Mouse (Mus musculus): ENCODE results near the gene Strip2. TPM values are rescaled to one million over a fixed set of nuclear protein-coding genes. Genes with fewer than 3 reads are reported as not detected.

Strip2 gene
- polyA plus RNA-seq, 1 experiment, result 1.4 TPM

- 82% methylated on average over 2 of the region's 2 CpGs for WGBS
Observed at GRCm38 (mm10) chr6:29881936-29882335, 34.9 kb upstream of the Strip2 start.

DNA sequence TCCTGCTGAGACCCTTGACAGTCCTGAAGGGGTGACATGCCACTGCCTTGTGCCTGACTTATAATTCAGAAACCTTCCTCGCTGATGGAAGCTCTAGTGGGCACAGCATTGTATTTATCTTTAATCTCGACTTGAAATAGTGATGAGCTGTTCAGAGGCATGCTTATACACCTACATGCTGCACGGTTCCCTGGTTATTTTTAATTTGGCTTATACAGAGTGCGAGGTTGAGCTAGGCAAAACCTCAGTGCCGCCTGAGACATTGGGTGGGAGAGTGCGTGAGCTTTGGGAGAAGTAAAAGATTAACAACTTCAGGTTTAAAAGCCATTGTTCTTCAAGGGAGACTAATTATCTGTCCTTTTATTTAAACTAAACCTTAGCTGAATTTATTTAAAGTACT lies 33.9 kb upstream of the Strip2 start:
- WGBS, result 49% methylated on average over 6 of the region's 6 CpGs
- peaks cover 9% of the 10 kb centered on the region for H3K36me3 ChIP-seq (ENCODE audit: control insufficient read depth, insufficient read depth, low read length)

More at GRCm38 (mm10) chr6:29881936-29882335, 34.9 kb upstream of the Strip2 start:
- Histone ChIP-seq H3K27me3 (replicated peaks; ENCODE audit: control insufficient read depth, insufficient read depth, low read length) (no peaks in the 10 kb centered on the region), H3K4me1 (ENCODE audit: control insufficient read depth, insufficient read depth, low read length) (no peaks in the 10 kb centered on the region), H3K36me3 (ENCODE audit: control insufficient read depth, insufficient read depth, low read length) (peaks cover 11% of the 10 kb centered on the region), H3K4me3 (ENCODE audit: insufficient read depth, low read depth, low read length) (no peak overlapping the region), H3K27ac (ENCODE audit: insufficient read depth, low read depth, low read length) (no peak overlapping the region)
- TF ChIP-seq CTCF (conservative IDR thresholded peaks at IDR 0.05; ENCODE audit: insufficient read depth, insufficient read length, low read depth, low read length), result no peak
- no peak for TF ChIP-seq POLR2A (IDR thresholded peaks at IDR 0.05; ENCODE audit: low read depth, low read length)
- DNase-seq, result no peak

GRCm38 (mm10) chr6:29891151-29891550 lies 25.7 kb upstream of the Strip2 start:
- 56% methylated on average over 11 of the region's 11 CpGs for WGBS
- Histone ChIP-seq H3K4me3 (ENCODE audit: insufficient read depth, low read depth, low read length) (no peak overlapping the region), H3K4me1 (ENCODE audit: control insufficient read depth, insufficient read depth, low read length) (peaks cover 19% of the 10 kb centered on the region), H3K27me3 (replicated peaks; ENCODE audit: control insufficient read depth, insufficient read depth, low read length) (no peaks in the 10 kb centered on the region), H3K27ac (ENCODE audit: insufficient read depth, low read depth, low read length) (0 out of 2 replicates have a peak overlapping the region, but pooled peaks have one; percentile 1), H3K36me3 (ENCODE audit: control insufficient read depth, insufficient read depth, low read length) (peaks cover 5% of the 10 kb centered on the region)
- TF ChIP-seq POLR2A (IDR thresholded peaks at IDR 0.05; ENCODE audit: low read depth, low read length) (no peak), CTCF (conservative IDR thresholded peaks at IDR 0.05; ENCODE audit: insufficient read depth, insufficient read length, low read depth, low read length) (no peak)
- no peak for DNase-seq

More for the DNA sequence above, 33.9 kb upstream of the Strip2 start:
- no peak overlapping the region for H3K4me3 ChIP-seq (ENCODE audit: insufficient read depth, low read depth, low read length)
- H3K4me1 ChIP-seq (ENCODE audit: control insufficient read depth, insufficient read depth, low read length), result peaks cover 3% of the 10 kb centered on the region; the same call in 1 of the 2 replicates
- no peaks in the 10 kb centered on the region for H3K27me3 ChIP-seq (replicated peaks; ENCODE audit: control insufficient read depth, insufficient read depth, low read length)
- TF ChIP-seq POLR2A (IDR thresholded peaks at IDR 0.05; ENCODE audit: low read depth, low read length), result no peak
- H3K27ac ChIP-seq (ENCODE audit: insufficient read depth, low read depth, low read length), result no peak overlapping the region
- DNase-seq, result no peak

- H3K4me1 ChIP-seq (ENCODE audit: control insufficient read depth, insufficient read depth, low read length), result no peaks in the 10 kb centered on the region
- DNase-seq, result no peak
- no peaks in the 10 kb centered on the region for H3K27me3 ChIP-seq (replicated peaks; ENCODE audit: control insufficient read depth, insufficient read depth, low read length)
- no peak overlapping the region for H3K27ac ChIP-seq (ENCODE audit: insufficient read depth, low read depth, low read length)
- peaks cover 15% of the 10 kb centered on the region for H3K36me3 ChIP-seq (ENCODE audit: control insufficient read depth, insufficient read depth, low read length)
- H3K4me3 ChIP-seq (ENCODE audit: insufficient read depth, low read depth, low read length), result no peak overlapping the region
- TF ChIP-seq CTCF (conservative IDR thresholded peaks at IDR 0.05; ENCODE audit: insufficient read depth, insufficient read length, low read depth, low read length), result no peak
- TF ChIP-seq POLR2A (IDR thresholded peaks at IDR 0.05; ENCODE audit: low read depth, low read length), result no peak
- WGBS, result 94% methylated on average over 3 of the region's 3 CpGs
Observed at GRCm38 (mm10) chr6:29896976-29897375, 19.8 kb upstream of the Strip2 start.

GRCm38 (mm10) chr6:29901450-29901849 lies 15.4 kb upstream of the Strip2 start:
- no peak overlapping the region for H3K27ac ChIP-seq (ENCODE audit: insufficient read depth, low read depth, low read length)
- TF ChIP-seq POLR2A (IDR thresholded peaks at IDR 0.05; ENCODE audit: low read depth, low read length), result no peak
- TF ChIP-seq CTCF (conservative IDR thresholded peaks at IDR 0.05; ENCODE audit: insufficient read depth, insufficient read length, low read depth, low read length), result no peak
- H3K4me3 ChIP-seq (ENCODE audit: insufficient read depth, low read depth, low read length), result no peak overlapping the region
- no peaks in the 10 kb centered on the region for H3K4me1 ChIP-seq (ENCODE audit: control insufficient read depth, insufficient read depth, low read length)
- WGBS, result 100% methylated on average over 1 of the region's 1 CpGs
- no peak for DNase-seq
- no peaks in the 10 kb centered on the region for H3K27me3 ChIP-seq (replicated peaks; ENCODE audit: control insufficient read depth, insufficient read depth, low read length)
- H3K36me3 ChIP-seq (ENCODE audit: control insufficient read depth, insufficient read depth, low read length), result peaks cover 17% of the 10 kb centered on the region

DNA sequence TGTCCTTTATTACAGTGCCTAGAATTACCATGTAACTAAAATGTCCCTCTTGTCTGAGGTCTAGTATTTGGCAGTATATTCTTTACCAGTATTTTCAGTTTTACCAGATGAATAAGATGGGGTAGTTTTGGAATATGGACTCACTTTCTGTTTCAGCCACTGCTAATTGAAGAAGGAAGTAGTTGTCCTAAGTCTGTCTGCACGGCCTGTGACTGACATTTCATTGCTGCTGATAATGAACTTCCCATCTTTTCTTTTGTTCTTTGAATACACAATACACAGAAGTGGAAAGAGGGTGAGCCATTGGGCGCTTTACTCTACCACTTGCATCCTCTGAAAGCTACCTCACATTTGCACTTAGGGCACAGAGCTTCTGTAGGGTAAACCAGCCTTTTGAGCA lies 14.6 kb upstream of the Strip2 start:
- TF ChIP-seq CTCF (conservative IDR thresholded peaks at IDR 0.05; ENCODE audit: insufficient read depth, insufficient read length, low read depth, low read length) (no peak), POLR2A (IDR thresholded peaks at IDR 0.05; ENCODE audit: low read depth, low read length) (no peak)
- Histone ChIP-seq H3K36me3 (ENCODE audit: control insufficient read depth, insufficient read depth, low read length) (peaks cover 13% of the 10 kb centered on the region), H3K4me3 (ENCODE audit: insufficient read depth, low read depth, low read length) (no peak overlapping the region), H3K27ac (ENCODE audit: insufficient read depth, low read depth, low read length) (no peak overlapping the region), H3K4me1 (ENCODE audit: control insufficient read depth, insufficient read depth, low read length) (no peaks in the 10 kb centered on the region), H3K27me3 (replicated peaks; ENCODE audit: control insufficient read depth, insufficient read depth, low read length) (no peaks in the 10 kb centered on the region)
- WGBS, result 78% methylated on average over 2 of the region's 2 CpGs
- no peak for DNase-seq

GRCm38 (mm10) chr6:29903343-29903914 lies 13.4 kb upstream of the Strip2 start:
- 90% methylated on average over 3 of the region's 3 CpGs for WGBS
- Histone ChIP-seq H3K36me3 (ENCODE audit: control insufficient read depth, insufficient read depth, low read length) (peaks cover 11% of the 10 kb centered on the region), H3K27me3 (replicated peaks; ENCODE audit: control insufficient read depth, insufficient read depth, low read length) (no peaks in the 10 kb centered on the region), H3K4me1 (ENCODE audit: control insufficient read depth, insufficient read depth, low read length) (no peaks in the 10 kb centered on the region), H3K27ac (ENCODE audit: insufficient read depth, low read depth, low read length) (no peak overlapping the region), H3K4me3 (ENCODE audit: insufficient read depth, low read depth, low read length) (no peak overlapping the region)
- no peak for DNase-seq
- TF ChIP-seq CTCF (conservative IDR thresholded peaks at IDR 0.05; ENCODE audit: insufficient read depth, insufficient read length, low read depth, low read length) (no peak), POLR2A (IDR thresholded peaks at IDR 0.05; ENCODE audit: low read depth, low read length) (no peak)

All from kidney, adult 2 months (tissue).